Mouse (Mus musculus): Measurements from ENCODE around the gene Lancl1. TPM values are rescaled to one million over a fixed set of nuclear protein-coding genes. Genes with fewer than 3 reads are reported as not detected.

The Lancl1 gene
- total RNA-seq, 1 experiment, result 41.2 TPM

DNA sequence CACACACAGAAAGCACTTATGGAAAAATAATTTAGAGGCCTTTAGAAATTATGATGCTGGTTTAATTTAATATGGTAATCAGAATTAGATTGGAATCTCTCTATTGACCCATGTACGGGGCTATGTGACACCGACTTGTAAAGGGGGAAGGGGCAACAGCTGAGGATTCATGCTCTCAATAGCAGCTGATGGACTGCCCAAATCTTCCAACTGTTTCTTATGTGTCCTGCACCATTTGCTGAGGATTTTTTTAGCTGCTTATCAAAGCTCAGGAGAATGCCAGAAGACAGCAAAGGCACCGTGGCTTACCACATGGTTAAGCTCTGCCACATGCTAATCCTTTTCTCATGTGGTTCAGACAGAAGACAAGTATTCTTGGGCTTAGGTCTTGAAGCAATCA is 87.6 kb downstream of the Lancl1 start:
- no peaks in the 10 kb centered on the region for H3K4me1 ChIP-seq (ENCODE audit: control insufficient read depth in 2 of 2, insufficient read depth in 2 of 2, low read length in 2 of 2, poor library complexity in 1 of 2)
- H3K9me3 ChIP-seq (ENCODE audit: control insufficient read depth, insufficient read depth, low read depth, low read length), result no peaks in the 10 kb centered on the region
- H3K9ac ChIP-seq (ENCODE audit: insufficient read depth, low read depth, low read length, poor library complexity, severe bottlenecking), result no peak overlapping the region
- no peaks in the 10 kb centered on the region for H3K36me3 ChIP-seq (ENCODE audit: control insufficient read depth, insufficient read depth, low read length, poor library complexity, severe bottlenecking)
- in situ Hi-C loops (cut with MboI; ENCODE audit: low sequenced_read_pairs in 2 of 2, unreplicated experiment in 2 of 2), result no loop called here
- DNase-seq (ENCODE audit: low read depth, low spot score), result no peak
- TF ChIP-seq HCFC1 (IDR thresholded peaks at IDR 0.05; ENCODE audit: borderline replicate concordance, insufficient read depth, low read length), result no peak
- TF ChIP-seq CHD2 (IDR thresholded peaks at IDR 0.05; ENCODE audit: low read depth, low read length), result no peak
- TF ChIP-seq MAFK (IDR thresholded peaks at IDR 0.05; ENCODE audit: insufficient read depth, low read depth, low read length), result no peak
- no peak for TF ChIP-seq ZC3H11A (IDR thresholded peaks at IDR 0.05; ENCODE audit: borderline replicate concordance, low read depth, low read length)
- no peak for TF ChIP-seq ZNF384 (IDR thresholded peaks at IDR 0.05; ENCODE audit: low read depth, low read length)
- no peak overlapping the region for H3K27ac ChIP-seq (ENCODE audit: insufficient read depth, low read depth, low read length, poor library complexity, severe bottlenecking)
- H3K4me3 ChIP-seq (ENCODE audit: insufficient read depth in 1 of 2, low read depth in 1 of 2, low read length in 2 of 2, poor library complexity in 1 of 2, severe bottlenecking in 1 of 2), result no peak overlapping the region

Other genes starting within 250 kb of the Lancl1 start
- 3.3 and 4.7 TPM in 2 replicates for gene Kansl1l, start 221.3 kb downstream of the Lancl1 start, total RNA-seq (2012; rRNA removed)
- gene Acadl, start 175.6 kb downstream of the Lancl1 start, total RNA-seq (2012; rRNA removed), result 4.2 and 4.9 TPM in 2 replicates
- gene Myl1, start 93.5 kb downstream of the Lancl1 start, total RNA-seq (2012; rRNA removed), result not detected in 2 replicates
- 0.21 and 0.31 TPM in 2 replicates for gene Cps1, start 84.2 kb upstream of the Lancl1 start, total RNA-seq (2012; rRNA removed)

Data from ES-E14 (cell line).